Mouse (Mus musculus) intestine, embryonic 16.5 days (tissue): ENCODE measurements around the gene Kctd11. TPM values are rescaled to one million over a fixed set of nuclear protein-coding genes. Genes with fewer than 3 reads are reported as not detected.
"Not testable (repeated sequence)": the region's sequence is repeated elsewhere in the genome, so short reads cannot be mapped to it uniquely, and the experiment has no call there.

Experiments
- ATAC-seq: fragments of 200-750 bp; cut with Nextera tagmentation; 2 replicates; pipeline ENCODE4 v1.8.0; 2017; ENCODE audit warnings: moderate TSS enrichment, moderate library complexity
- H3K27ac ChIP-seq: fragments of 300-500 bp; sonication (generic); 2 replicates; pipeline ENCODE4 v1.5.1; 2014; ENCODE audit warnings: mild to moderate bottlenecking, low read length
- H3K27me3 ChIP-seq: fragments of 300-500 bp; sonication (generic); replicated peaks from 2 replicates; pipeline ENCODE4 v1.6.1; 2014; ENCODE audit warnings: low read length, control low read depth, mixed read lengths; ENCODE audit not compliant: control insufficient read depth, insufficient read depth
- H3K36me3 ChIP-seq: fragments of 300-500 bp; sonication (generic); 2 replicates; pipeline ENCODE4 v1.6.1; 2014; ENCODE audit warnings: low read length, control low read depth; ENCODE audit not compliant: control insufficient read depth, insufficient read depth
- H3K4me1 ChIP-seq: fragments of 300-500 bp; sonication (generic); 2 replicates; pipeline ENCODE4 v1.6.1; 2014; ENCODE audit warnings: low read length, control low read depth, mixed read lengths; ENCODE audit not compliant: control insufficient read depth, insufficient read depth
- H3K4me2 ChIP-seq: fragments of 300-500 bp; sonication (generic); 2 replicates; pipeline ENCODE4 v1.6.1; 2014; ENCODE audit warnings: low read depth, low read length, control low read depth
- H3K4me3 ChIP-seq: fragments of 300-500 bp; sonication (generic); 2 replicates; pipeline ENCODE4 v1.5.1; 2014; ENCODE audit warnings: mild to moderate bottlenecking, low read length
- H3K9ac ChIP-seq: fragments of 300-500 bp; sonication (generic); 2 replicates; pipeline ENCODE4 v1.6.1; 2014; ENCODE audit warnings: low read depth, low read length
- H3K9me3 ChIP-seq: fragments of 300-500 bp; sonication (generic); 2 replicates; pipeline ENCODE4 v1.6.1; 2016; ENCODE audit warnings: low read length, control low read depth; ENCODE audit not compliant: control insufficient read depth
- WGBS: fragments of 180-500 bp; shearing (Covaris S2); extraction: QIAGEN DNeasy Blood & Tissue Kit; methylation state at CpG from one replicate; pipeline ENCODE4 v1.1.7; 2014; 5-methylcytosine and 5-hydroxymethylcytosine counted together
- polyA plus RNA-seq: library from polyadenylated mRNA; unstranded; fragments of >200 nt; fragmentation: Nextera tagmentation; extraction: Ambion mirVana; gene quantifications from 2 replicates; pipeline ENCODE4 v1.2.1, GENCODE M21; 2015

Gene Kctd11
- polyA plus RNA-seq: 5.5 and 6.2 TPM in 2 replicates

DNA sequence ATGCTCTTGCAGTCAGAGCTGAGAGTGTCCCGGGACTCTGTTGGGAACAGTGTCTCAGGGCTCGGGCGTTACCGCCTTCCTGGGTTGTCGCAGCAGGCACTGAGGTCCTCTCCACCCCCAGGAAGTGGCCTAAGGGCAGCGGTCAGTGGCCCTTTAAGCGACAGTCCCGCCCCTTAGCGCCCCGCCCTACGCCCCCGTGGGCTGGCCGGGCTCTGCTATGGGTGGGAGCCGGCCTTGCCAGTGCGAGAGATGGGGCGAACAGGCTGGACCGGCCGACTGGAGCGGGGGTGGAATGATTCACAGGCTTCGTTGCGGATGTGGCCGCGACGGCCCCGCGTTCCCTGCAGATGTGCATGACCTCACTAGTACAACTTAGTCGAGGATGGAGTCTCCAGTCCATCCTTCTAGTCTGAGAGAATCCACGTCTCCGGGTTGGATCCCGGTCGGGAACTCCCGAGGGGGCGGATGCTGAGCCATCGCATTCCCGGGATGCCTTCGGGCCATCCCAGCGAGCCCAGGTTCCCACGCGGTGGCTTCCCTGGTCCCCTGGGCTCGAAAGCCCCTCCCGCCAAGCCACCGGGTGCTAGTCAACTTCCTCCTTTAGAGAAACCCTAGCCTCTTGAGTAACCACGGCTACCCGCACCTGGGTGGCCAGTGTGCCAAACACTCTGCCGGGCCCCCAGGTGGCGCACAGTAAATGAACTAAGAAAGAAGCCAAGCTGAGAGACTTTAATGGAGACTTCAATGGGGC, at the start of gene Kctd11:
Gene Kctd11 (minus strand): TSS at position 554 of the 751 bp plus-strand sequence.
- WGBS: under 1% methylated on average over 46 of the region's 46 CpGs
- Histone ChIP-seq H3K4me1 (peaks cover 36% of the 10 kb centered on the region), H3K9me3 (no peaks in the 10 kb centered on the region), H3K4me3 (peak within 1 kb of the TSS; percentile 50), H3K27ac (peak within 1 kb of the TSS; percentile 88), H3K27me3 (no peaks in the 10 kb centered on the region), H3K4me2 (peak within 1 kb of the TSS; percentile 84), H3K9ac (peak within 1 kb of the TSS; percentile 71), H3K36me3 (no peaks in the 10 kb centered on the region)
- peak; percentile 91 for ATAC-seq

DNA sequence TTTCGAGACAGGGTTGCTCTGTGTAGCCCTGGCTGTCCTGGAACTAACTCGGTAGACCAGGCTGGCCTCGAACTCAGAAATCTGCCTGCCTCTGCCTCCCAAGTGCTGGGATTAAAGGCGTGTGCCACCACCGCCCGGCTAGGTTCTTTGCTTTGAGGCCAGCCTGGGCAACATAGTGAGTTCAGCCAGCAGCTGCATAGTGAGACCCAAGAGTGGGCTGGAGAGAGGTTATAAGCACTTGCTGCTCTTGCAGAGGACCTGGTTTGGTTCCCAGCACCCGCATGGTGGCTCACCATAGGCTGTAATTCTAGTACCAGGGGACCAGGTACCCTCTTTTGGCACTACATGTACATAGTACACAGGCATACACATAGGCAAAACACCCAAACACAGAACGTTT, 49.0 kb upstream of the Kctd11 start:
- not testable (repeated sequence) for H3K9ac ChIP-seq, H3K9me3 ChIP-seq, H3K4me2 ChIP-seq, H3K4me3 ChIP-seq, H3K36me3 ChIP-seq, H3K27ac ChIP-seq, H3K27me3 ChIP-seq, H3K4me1 ChIP-seq, ATAC-seq
- 89% methylated on average over 8 of the region's 8 CpGs for WGBS

- H3K9me3 ChIP-seq: no peaks in the 10 kb centered on the region
- no peak overlapping the region for H3K4me2 ChIP-seq
- no peak overlapping the region for H3K27ac ChIP-seq
- H3K27me3 ChIP-seq: no peaks in the 10 kb centered on the region
- WGBS: 56% methylated on average over 4 of the region's 4 CpGs
- no peak overlapping the region for H3K4me3 ChIP-seq
- peaks cover 3% of the 10 kb centered on the region for H3K4me1 ChIP-seq
- ATAC-seq: no peak
- no peak overlapping the region for H3K9ac ChIP-seq
- no peaks in the 10 kb centered on the region for H3K36me3 ChIP-seq
Measured at GRCm38 (mm10) chr11:69929712-69930111, 48.5 kb upstream of the Kctd11 start.

DNA sequence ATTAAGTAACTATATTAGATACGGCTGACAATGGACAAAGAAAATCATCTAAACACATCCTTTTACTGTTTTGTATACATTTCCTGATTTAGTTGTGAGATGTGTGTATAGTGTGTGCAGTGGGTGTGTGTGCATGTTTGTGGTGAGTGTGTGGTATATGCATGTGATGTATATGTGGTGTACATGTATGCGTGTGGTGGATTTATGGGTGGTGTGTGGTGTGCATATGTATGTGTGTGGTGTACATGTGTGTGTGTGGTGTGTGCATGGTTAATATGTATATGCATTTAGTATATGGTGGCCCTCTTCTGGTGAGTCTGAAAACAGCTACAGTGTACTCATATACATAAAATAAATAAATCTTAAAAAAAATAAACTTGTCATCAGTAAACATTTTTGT, 46.3 kb upstream of the Kctd11 start:
- Histone ChIP-seq H3K36me3 (no peaks in the 10 kb centered on the region), H3K4me2 (no peak overlapping the region), H3K9me3 (no peaks in the 10 kb centered on the region), H3K4me3 (no peak overlapping the region), H3K27me3 (no peaks in the 10 kb centered on the region), H3K4me1 (0 out of 2 replicates have a peak, but pooled peaks cover 2% of the 10 kb centered on the region), H3K9ac (no peak overlapping the region), H3K27ac (no peak overlapping the region)
- ATAC-seq: no peak
- 94% methylated on average over 2 of the region's 2 CpGs for WGBS

GRCm38 (mm10) chr11:69922796-69923195, 41.6 kb upstream of the Kctd11 start:
- H3K36me3 ChIP-seq: no peaks in the 10 kb centered on the region
- peaks cover 16% of the 10 kb centered on the region for H3K4me1 ChIP-seq
- H3K27ac ChIP-seq: peak overlapping the region; percentile 98; the same call in 1 of the 2 replicates
- peak overlapping the region; percentile 31; the same call in 1 of the 2 replicates for H3K9ac ChIP-seq
- H3K4me2 ChIP-seq: peak overlapping the region; percentile 53; the same call in 1 of the 2 replicates
- no peak overlapping the region for H3K4me3 ChIP-seq
- no peaks in the 10 kb centered on the region for H3K27me3 ChIP-seq
- H3K9me3 ChIP-seq: no peaks in the 10 kb centered on the region
- ATAC-seq: no peak
- 59% methylated on average over 3 of the region's 3 CpGs for WGBS

- no peaks in the 10 kb centered on the region for H3K9me3 ChIP-seq
- no peak for ATAC-seq
- WGBS: 3% methylated on average over 12 of the region's 12 CpGs
Measured at GRCm38 (mm10) chr11:69922012-69922756, 41.0 kb upstream of the Kctd11 start.

GRCm38 (mm10) chr11:69921114-69922011, 40.2 kb upstream of the Kctd11 start, which contains the start of gene Eif5a:
Gene Eif5a, minus strand, starts transcription at chr11:69921958.
- H3K27ac ChIP-seq: peak within 1 kb of the TSS; percentile 98
- no peaks in the 10 kb centered on the region for H3K27me3 ChIP-seq
- H3K4me1 ChIP-seq: peaks cover 19% of the 10 kb centered on the region
- H3K4me3 ChIP-seq: peak within 1 kb of the TSS; percentile 95
- H3K9me3 ChIP-seq: no peaks in the 10 kb centered on the region
- H3K36me3 ChIP-seq: peaks cover 8% of the 10 kb centered on the region
- H3K9ac ChIP-seq: peak within 1 kb of the TSS; percentile 98
- ATAC-seq: peak; percentile 95
- peak within 1 kb of the TSS; percentile 81 for H3K4me2 ChIP-seq
- WGBS: under 1% methylated on average over 76 of the region's 78 CpGs

More at GRCm38 (mm10) chr11:69922012-69922756, 41.0 kb upstream of the Kctd11 start:
- H3K36me3 ChIP-seq: peaks cover 6% of the 10 kb centered on the region
- H3K4me2 ChIP-seq: peak overlapping the region; percentile 53
- peak overlapping the region; percentile 55 for H3K4me3 ChIP-seq
- H3K27me3 ChIP-seq: no peaks in the 10 kb centered on the region
- peak overlapping the region; percentile 74 for H3K9ac ChIP-seq
- H3K27ac ChIP-seq: peak overlapping the region; percentile 98
- H3K4me1 ChIP-seq: peaks cover 19% of the 10 kb centered on the region

- H3K4me1 ChIP-seq: peaks cover 23% of the 10 kb centered on the region
- ATAC-seq: peak; percentile 18
- H3K27ac ChIP-seq: peak overlapping the region; percentile 95
- peak overlapping the region; percentile 98 for H3K9ac ChIP-seq
- under 1% methylated on average over 65 of the region's 65 CpGs for WGBS
- peaks cover 12% of the 10 kb centered on the region for H3K36me3 ChIP-seq
- H3K9me3 ChIP-seq: no peaks in the 10 kb centered on the region
- H3K27me3 ChIP-seq: no peaks in the 10 kb centered on the region
- peak overlapping the region; percentile 81 for H3K4me2 ChIP-seq
- peak overlapping the region; percentile 95 for H3K4me3 ChIP-seq
Measured at GRCm38 (mm10) chr11:69920266-69921031, 39.2 kb upstream of the Kctd11 start.
